Mouse (Mus musculus) ES-E14 (cell line): Measurements from ENCODE around the gene Lmf1.

Experiments
- HCFC1 ChIP-seq: IDR thresholded peaks from 2 replicates; pipeline ENCODE4 v1.6.1; 2012; ENCODE audit warnings: low read length, inconsistent platforms, borderline replicate concordance; ENCODE audit not compliant: insufficient read depth
- MAFK ChIP-seq: IDR thresholded peaks from 2 replicates; pipeline ENCODE4 v1.6.1; 2014; ENCODE audit warnings: mild to moderate bottlenecking, low read depth, low read length, inconsistent platforms; ENCODE audit not compliant: insufficient read depth

GRCm38 (mm10) chr17:25650726-25651125 is 71.8 kb downstream of the Lmf1 start:
- TF ChIP-seq HCFC1 (no peak), MAFK (no peak)
